Mouse (Mus musculus) heart, postnatal 10 days (tissue): ENCODE data around the gene Abca2. TPM values are rescaled to one million over a fixed set of nuclear protein-coding genes. Genes with fewer than 3 reads are reported as not detected.
"Not testable (repeated sequence)": the region's sequence is repeated elsewhere in the genome, so short reads cannot be mapped to it uniquely, and the experiment has no call there.

Experiments used
- DNase-seq, 2 experiments: peaks; one replicate each; pipeline ENCODE4 v3.0.0; 2021
- intact Hi-C: fragments of 180-260 bp; cut with DNase I; formaldehyde crosslinking; loops from one replicate; pipeline ENCODE4 v1.15.1; 2025
- total RNA-seq, 2 experiments: library from RNA; stranded (reverse); gene quantifications; 2 replicates each; pipeline ENCODE4 v1.2.3; 2021

Gene Abca2
- 10 to 100 TPM; 21.2 to 21.9 TPM for total RNA-seq

DNA sequence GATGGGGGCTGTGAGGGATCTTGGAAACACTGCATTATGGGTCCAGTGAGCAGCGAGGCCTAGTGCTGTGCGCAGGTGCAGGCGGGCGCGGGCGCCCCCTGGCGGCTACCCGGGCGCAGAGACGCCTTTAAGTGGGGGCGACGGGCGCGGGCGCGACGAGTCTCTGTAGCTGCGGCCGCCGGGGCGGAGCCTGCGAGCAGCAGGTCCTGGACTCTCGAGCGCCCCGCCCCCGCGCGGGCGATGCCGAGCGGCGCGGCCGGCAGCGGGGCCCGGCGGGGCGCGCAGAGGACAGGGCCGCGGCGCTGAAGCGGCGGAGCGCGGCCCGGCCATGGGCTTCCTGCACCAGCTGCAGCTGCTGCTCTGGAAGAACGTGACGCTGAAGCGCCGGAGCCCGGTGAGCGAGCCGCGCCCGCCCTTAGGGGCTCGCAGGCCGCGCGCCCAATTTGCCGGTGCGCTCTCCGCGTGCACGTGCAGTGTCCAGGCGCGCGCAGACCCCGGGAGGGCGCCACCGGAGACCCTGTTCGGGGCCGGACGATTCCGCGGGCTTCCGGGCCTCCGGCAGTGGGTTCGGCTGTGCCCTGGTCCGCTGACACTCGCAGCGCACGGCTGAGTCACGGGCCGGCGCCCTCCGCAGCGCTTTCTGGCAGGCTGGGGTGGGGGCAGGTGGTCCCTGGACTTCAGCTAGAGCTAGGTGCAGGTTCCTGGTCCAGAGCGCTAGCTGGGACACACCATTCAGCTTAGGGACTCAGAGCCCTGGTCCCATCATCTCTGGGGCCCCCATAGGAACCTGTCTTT, at the start of gene Abca2:
Gene Abca2, plus strand, starts transcription at position 262 of the 795 bp plus-strand sequence.
- intact Hi-C loops: loop anchor here (2.0 to 10.0 kb wide), 3 partner anchors 32 to 126 kb away; partner anchors contain the start of genes Edf1 and Paxx
- DNase-seq: peak; percentile 94

DNA sequence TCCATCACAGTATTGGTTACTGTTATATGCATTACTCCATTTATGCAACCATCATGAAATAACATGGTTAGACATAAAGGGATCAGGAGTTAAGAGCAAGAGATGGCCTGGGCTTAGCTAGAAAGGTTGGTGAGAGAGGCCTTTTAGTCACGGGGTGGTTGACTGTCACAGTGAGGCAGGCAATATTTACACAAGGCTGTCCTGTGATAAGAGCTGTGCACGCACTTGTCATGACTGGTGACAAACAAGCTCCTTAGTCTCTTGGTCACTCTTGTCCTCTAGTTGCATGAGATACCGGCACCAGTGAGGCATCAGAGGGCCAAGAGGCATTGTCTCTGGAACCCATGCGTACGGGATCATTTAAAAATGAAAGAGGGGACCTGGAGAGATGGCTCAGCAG, 44.0 kb upstream of the Abca2 start:
- DNase-seq: no peak
- intact Hi-C loops: no loop called here

DNA sequence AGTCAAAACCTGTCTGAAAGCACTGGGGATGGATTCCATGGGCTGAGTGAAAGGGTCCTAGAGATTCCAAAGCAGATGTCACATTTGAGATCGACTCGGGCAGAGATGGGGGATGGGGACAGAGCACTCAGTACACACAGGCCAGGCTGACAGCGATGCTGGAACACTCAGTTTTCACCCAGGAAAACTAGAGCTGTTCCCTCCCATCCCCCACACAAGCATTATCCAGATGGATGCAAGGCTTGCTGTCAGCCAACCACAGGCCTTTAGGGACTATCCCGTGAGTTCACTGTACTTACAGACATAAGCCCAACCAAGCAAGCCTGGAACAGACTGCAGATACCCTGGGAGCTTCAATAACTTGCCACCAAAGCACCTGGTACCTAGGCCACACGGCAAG, 37.2 kb upstream of the Abca2 start:
- DNase-seq: peak; percentile 34 to 37
- intact Hi-C loops: no loop called here

- DNase-seq: peak; percentile 64 to 72
- intact Hi-C loops: no loop called here
Measured at GRCm38 (mm10) chr2:25394281-25395221, 34.0 kb upstream of the Abca2 start.

GRCm38 (mm10) chr2:25395721-25396596, 32.5 kb upstream of the Abca2 start, which contains the start of gene Entpd2:
Gene Entpd2 (plus strand): TSS chr2:25395874.
- peak; percentile 48 to 64 for DNase-seq
- intact Hi-C loops: no loop called here

GRCm38 (mm10) chr2:25396597-25396983, 31.9 kb upstream of the Abca2 start:
- intact Hi-C loops: no loop called here
- DNase-seq: peak; percentile 47 to 48

- intact Hi-C loops: no loop called here
- no peak for DNase-seq
Measured at GRCm38 (mm10) chr2:25397010-25397409, 31.5 kb upstream of the Abca2 start.

GRCm38 (mm10) chr2:25398065-25398464, 30.4 kb upstream of the Abca2 start:
- intact Hi-C loops: no loop called here
- DNase-seq: no peak

GRCm38 (mm10) chr2:25399051-25399450, 29.5 kb upstream of the Abca2 start, which contains the start of gene Npdc1:
Gene Npdc1 (plus strand): TSS chr2:25399351.
- DNase-seq: no peak
- intact Hi-C loops: no loop called here

- DNase-seq: peak; percentile 71 to 74
- intact Hi-C loops: loop anchor here (2.0 to 5.0 kb wide), 2 partner anchors 23 to 33 kb away; partner anchors contain the start of gene Uap1l1
Measured at GRCm38 (mm10) chr2:25400291-25400690, 28.2 kb upstream of the Abca2 start.

DNA sequence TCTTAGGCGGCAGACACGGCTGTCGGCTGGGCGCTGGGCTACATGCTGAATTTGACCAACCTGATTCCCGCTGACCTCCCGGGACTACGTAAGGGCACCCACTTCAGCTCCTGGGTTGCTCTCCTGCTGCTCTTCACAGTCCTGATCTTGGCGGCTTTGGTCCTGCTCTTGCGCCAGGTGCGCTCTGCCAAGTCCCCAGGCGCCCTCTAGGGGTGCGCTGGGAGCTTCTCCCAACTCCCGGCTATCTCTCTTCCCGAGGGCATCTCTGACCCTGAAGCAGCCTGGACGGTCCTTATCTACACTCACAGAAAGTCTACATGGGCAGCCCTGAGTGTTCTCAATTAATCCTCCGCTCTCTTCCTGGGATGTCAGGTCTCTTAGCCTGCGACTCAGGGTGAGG, 27.7 kb upstream of the Abca2 start:
- intact Hi-C loops: loop anchor here (2.0 to 5.0 kb wide), 2 partner anchors 24 to 33 kb away; partner anchors contain the start of gene Uap1l1
- DNase-seq: peak; percentile 63 to 78

DNA sequence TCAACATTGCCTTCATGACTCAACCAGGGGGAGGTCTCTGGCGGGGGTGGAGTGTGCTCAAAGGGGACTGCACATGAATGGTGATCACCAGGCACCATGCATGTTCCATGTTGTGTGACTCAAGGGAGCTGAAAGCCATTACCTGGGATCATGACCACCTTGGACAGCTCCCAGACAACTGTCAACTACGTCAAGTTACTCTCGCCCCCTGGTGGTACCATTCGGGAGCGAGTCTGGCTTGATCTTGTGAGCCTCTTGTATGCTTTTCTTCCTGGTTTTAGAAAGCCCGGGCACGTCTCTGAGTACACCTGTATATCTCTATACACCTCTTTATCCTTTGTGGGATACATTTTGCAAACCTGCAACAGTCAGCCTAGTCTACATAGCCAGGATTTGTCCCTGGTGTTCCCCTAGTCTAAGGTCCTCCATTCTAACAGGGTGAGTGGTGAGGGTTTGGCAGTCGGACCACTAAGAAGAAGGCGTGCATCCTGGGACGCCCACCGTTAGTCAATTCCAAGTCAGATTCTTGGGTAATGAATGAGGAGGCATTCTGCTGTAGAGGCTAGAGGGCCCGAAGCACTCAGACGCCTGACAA, 26.0 kb upstream of the Abca2 start:
- DNase-seq: peak; percentile 75 to 89
- intact Hi-C loops: loop anchor here (5.0 kb wide), 1 partner anchor 35 kb away; the partner anchor contains the start of gene Uap1l1

DNA sequence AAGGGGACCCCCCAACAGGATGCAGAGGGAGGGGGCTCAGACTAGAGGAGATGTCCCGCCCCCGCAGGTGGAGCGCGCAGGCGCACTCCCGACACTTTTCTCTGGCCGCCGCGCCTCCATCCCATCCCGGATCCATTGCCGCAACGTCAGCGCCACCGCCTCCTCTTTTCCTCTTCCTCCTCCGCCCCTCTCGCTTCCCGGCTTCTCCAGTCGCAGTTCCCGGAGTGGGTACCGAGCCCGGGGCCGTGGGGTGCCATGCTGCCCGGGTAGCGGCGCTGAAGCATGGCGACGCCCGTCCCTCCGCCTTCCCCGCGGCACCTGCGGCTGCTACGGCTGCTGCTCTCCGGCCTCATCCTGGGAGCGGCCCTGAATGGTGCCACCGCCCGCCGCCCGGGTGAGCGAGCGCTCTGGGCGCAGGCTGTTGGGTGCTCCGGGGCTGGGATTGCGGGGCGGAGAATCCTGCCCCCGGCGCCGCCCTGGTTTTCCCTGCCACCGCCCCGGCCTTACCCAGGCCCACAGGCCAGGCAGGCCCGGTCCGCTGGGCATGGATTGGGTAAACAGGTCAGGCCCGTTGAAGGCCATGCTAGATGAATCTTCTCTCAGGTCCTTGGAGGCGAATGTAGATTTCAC, 25.4 kb upstream of the Abca2 start:
- intact Hi-C loops: loop anchor here (5.0 kb wide), 1 partner anchor 36 kb away; the partner anchor contains the start of gene Uap1l1
- peak; percentile 73 to 76 for DNase-seq

DNA sequence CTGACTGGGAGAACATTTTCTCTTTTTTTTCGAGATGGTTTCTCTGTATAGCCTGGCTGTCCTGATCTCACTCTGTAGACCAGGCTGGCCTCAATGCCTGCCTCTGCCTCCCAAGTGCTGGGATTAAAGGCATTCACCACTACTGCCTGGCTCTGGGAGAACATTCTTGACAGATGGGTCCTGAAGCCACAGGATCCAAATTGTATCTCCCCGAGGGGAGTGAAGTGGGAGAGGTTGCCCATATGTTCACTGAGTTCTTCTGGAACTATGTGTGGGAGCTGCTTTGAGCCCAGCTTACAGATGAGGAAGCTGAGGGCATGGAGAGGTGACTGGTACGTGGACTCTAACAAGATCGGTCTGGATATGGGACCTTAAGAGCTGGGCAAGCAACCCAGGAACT, 24.5 kb upstream of the Abca2 start:
- DNase-seq: no peak
- intact Hi-C loops: loop anchor here (5.0 kb wide), 1 partner anchor 37 kb away; the partner anchor contains the start of gene Uap1l1

- no peak for DNase-seq
- intact Hi-C loops: no loop called here
Measured at GRCm38 (mm10) chr2:25408908-25409307, 19.6 kb upstream of the Abca2 start.

- intact Hi-C loops: loop anchor here (5.0 kb wide), 1 partner anchor 36 kb away; no protein-coding TSS in a partner anchor
- not testable (repeated sequence) for DNase-seq
Measured at GRCm38 (mm10) chr2:25413436-25413835, 15.1 kb upstream of the Abca2 start.

GRCm38 (mm10) chr2:25417426-25417825, 11.1 kb upstream of the Abca2 start:
- peak in 1 of 2 experiments; percentile 29 for DNase-seq
- intact Hi-C loops: no loop called here

- peak; percentile 37 to 61 for DNase-seq
Measured at GRCm38 (mm10) chr2:25421896-25422295, 6.6 kb upstream of the Abca2 start.

More at GRCm38 (mm10) chr2:25421896-25422295, 6.6 kb upstream of the Abca2 start:
- intact Hi-C loops: loop anchor here (1.0 to 10.0 kb wide), 2 partner anchors 61 to 133 kb away; partner anchors contain the start of gene Edf1
